Mouse (Mus musculus) adrenal gland (tissue): ENCODE measurements at regions not wholly inside any gene's neighbourhood (a gene's known extent, or its start where the extent isn't known, plus 50 kb on each side); places are given as distances from the start of the nearest gene placed in this dataset.

Experiments used
- intact Hi-C: fragments of 180-260 bp; cut with DNase I; formaldehyde crosslinking; loops from one replicate; pipeline ENCODE4 v1.15.1; 2025

DNA sequence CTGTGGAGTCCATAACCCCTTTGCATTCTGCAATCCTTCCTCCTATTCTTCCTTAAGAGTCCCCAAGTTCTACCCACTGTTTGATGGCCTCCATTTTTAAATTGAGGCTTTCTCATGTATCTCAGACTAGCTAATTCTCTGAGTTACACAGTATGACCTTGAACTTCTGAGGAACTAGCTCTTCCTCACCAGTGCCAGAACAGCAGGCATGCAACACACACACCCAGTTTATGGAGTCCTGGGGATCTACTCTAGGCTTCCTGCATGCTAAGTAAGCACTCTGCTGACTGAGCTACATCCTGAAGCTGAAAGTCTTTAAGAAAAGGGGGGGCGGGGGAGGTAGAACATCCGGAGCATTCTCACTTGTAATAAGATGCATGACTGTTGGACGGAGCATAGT is 159.2 kb upstream of the Klf6 start:
- intact Hi-C loops: no loop called here

DNA sequence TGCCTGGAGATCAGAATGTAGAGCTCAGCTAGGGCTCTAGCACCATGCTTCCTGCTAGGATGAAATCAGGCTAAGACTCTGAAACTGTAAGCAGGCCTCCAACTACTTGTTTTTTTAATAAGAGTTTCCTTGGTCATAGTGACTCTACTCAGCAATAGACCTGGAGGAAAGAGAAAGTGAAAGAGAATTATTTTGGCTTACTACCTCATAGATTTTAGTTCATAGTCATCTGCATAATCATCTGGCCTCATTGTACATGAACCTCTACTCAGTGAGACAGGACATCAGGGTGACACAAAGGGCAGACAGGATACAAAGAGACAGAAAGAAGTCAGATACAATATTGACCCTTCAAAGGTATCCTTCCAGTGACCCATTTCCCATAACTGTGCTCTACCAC is 156.3 kb upstream of the Klf6 start:
- intact Hi-C loops: no loop called here

DNA sequence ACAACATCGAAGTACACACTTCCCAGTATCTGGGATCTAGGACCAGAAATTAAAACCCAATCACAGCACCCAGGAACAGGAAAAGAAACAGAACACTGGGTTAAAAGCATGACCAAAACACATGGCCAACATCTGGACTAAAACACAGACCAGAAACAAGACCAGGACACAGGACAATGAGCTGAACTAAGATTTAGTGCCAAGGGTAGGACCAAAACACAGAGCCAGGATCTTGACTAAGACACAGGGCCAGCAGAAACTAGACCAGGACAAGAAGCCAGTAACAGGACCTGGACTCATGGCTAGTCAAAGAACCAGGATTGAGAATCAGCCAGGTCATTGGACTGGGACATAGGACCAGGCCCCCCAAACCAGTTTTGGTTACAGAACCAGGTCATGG is 149.6 kb upstream of the Klf6 start:
- intact Hi-C loops: loop anchor here (10.0 kb wide), 1 partner anchor 123 kb away; no protein-coding TSS in a partner anchor

DNA sequence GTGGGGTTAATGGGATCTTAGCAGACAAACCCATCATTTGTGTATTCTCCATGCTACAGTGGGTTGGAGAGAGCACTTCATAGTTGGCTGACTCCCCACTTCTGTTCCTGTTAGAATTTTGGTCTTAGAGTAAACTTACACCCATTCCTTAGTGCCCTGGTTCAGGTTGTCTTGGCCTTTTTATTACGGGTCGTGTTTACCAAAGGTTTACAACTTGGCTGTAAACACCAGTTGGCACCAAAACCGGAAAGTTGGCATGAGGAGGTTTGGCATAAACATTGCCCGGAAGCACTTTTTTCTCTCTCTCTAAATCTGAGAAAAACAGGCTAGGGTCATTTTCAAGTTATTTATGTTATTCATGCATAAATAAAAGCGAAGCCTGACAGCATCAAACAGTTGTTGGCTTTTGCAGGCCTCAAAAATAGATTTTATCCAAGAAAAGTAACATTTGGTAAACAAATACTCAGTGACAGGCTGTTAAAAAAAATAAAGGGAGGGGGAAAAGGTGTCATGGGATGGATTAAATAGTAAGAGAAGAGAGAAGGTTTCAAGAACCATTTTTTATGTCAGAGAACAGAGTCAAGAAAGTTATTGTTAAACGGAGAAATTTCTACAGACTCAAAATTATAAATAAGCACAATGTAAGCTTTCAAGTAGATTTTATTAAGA is 148.0 kb upstream of the Klf6 start:
- intact Hi-C loops: loop anchor here (10.0 kb wide), 1 partner anchor 121 kb away; no protein-coding TSS in a partner anchor

- intact Hi-C loops: loop anchor here (10.0 kb wide), 1 partner anchor 121 kb away; no protein-coding TSS in a partner anchor
Measured at GRCm38 (mm10) chr13:5714191-5714591, 147.1 kb upstream of the Klf6 start.

GRCm38 (mm10) chr13:5714793-5715192 is 146.5 kb upstream of the Klf6 start:
- intact Hi-C loops: loop anchor here (10.0 kb wide), 1 partner anchor 120 kb away; no protein-coding TSS in a partner anchor

- intact Hi-C loops: loop anchor here (10.0 kb wide), 1 partner anchor 118 kb away; no protein-coding TSS in a partner anchor
Measured at GRCm38 (mm10) chr13:5716749-5717148, 144.5 kb upstream of the Klf6 start.

DNA sequence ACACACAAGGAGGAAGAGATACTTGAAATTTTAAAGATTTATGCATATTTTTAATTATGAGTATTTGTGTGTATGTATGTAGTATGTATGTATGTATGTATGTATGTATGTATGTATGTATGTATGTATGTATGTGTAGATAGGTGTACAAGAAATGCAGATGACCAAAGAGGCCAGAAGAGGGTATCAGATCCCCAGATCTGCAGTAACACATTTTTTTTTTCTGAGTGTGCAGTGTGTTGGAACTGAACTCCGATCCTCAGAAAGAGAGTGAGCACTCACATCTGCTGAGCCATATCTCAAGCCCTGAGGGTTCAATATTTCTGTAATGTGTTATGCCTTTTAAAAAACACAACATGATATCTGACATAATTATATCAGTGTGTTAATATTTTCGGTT is 138.0 kb upstream of the Klf6 start:
- intact Hi-C loops: no loop called here

DNA sequence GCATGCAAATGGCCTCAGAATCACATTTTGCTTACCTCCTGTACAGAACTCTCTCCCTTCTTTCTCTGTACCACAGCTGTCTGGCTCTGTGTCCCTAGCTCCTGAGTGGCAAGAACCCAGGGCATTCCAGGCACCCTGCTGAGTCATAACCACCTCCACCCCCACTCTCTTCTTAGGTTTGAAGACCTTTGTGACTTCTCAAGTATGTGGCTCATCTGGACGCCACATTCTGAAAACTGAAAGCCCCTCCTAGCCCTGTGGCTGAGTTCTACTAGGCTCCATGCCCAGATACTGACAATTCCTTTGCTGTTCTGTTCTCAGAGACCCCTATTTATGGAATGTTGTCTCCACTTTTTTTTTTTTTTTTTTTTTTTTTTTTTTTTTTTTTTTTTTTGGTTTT is 136.9 kb upstream of the Klf6 start:
- intact Hi-C loops: no loop called here

DNA sequence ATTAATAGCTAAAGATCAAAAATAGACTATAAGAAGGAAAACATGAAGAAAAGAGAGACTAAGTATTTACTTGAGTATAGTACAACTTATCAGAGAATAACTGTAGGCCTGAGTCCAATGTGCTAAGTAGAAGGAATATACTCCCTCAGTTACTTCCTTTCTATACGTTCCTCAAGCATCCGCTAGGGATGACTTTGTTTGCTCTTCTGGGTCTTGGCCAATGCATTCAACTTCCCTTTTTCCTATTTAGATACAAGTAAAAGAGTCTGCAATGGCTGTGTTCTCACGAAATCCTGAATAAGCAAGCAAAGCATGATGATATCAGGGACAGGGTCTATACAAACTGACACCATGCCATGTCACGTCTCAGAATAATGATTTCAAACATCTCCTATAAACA is 135.3 kb upstream of the Klf6 start:
- intact Hi-C loops: no loop called here

- intact Hi-C loops: no loop called here
Measured at GRCm38 (mm10) chr13:5726446-5726845, 134.8 kb upstream of the Klf6 start.

- intact Hi-C loops: no loop called here
Measured at GRCm38 (mm10) chr13:5728172-5728571, 133.1 kb upstream of the Klf6 start.

DNA sequence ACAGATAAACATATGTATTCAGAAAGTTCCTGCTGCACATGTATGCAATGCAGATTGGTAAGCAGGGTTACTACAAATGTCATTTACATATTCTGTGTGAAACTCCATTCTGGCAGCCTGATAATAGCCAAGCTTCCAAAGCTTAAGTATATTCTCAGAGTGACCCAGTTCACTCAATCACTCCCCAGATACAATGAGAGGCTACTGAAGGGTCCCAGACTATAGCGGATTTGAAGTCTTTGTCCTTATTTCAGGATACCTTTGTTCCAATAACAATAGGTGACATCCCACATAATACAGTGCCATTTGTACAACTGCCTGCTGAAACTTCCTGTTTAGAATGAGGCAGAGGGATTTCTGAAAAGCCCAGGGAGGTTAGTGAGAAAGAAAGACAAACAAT is 132.5 kb upstream of the Klf6 start:
- intact Hi-C loops: no loop called here

DNA sequence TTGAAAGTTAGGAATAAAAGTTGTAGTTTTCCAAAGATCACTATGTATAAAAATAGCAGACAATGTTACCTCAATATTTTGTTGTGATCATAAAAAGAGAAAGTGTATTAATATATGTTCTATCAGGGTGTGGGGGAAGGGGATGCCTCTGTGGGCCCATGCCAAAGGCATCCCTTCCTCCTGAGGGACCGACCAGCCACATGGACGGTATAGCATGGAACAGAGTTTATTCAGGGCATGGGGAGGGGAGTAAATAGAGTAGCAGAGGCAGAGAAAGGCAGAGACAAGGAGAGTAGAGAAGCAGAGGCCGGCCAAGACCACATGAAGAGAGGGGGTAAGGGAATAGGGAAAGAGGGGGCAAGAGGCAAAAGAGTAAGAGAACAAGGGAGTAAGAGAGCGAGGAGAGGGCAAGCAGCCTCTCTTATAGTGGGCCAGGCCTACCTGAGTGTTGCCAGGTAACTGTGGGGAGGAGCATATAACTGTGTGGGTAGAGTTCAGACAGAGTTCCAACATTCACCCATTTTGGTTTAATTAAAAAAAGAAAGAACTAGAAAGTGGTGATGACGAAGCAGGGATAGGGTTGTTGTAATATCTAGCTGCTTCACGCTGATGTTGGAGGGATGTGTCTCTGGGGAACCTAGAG is 131.7 kb upstream of the Klf6 start:
- intact Hi-C loops: no loop called here

- intact Hi-C loops: no loop called here
Measured at GRCm38 (mm10) chr13:5732206-5732605, 129.1 kb upstream of the Klf6 start.

- intact Hi-C loops: no loop called here
Measured at GRCm38 (mm10) chr13:5735027-5735624, 126.2 kb upstream of the Klf6 start.

- intact Hi-C loops: no loop called here
Measured at GRCm38 (mm10) chr13:5736472-5736871, 124.8 kb upstream of the Klf6 start.

DNA sequence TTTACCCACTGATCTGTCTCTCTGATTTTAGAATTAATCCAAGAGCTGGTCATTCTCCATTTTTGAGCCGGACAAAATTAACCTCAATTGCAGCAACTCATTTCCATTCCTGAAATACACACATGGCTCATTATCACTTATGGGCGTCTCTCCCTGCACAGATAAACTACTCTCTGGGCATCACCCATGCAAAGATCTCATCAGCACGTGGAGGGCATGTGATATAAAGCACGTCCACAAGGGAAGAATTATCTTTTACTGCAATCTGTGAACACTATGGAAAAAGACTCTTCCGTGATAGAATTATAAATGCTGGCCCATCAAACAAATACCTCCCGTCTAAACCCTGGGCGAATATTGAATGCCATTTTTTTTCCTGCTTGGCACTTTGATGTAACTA is 124.1 kb upstream of the Klf6 start:
- intact Hi-C loops: no loop called here

- intact Hi-C loops: no loop called here
Measured at GRCm38 (mm10) chr13:5740805-5741204, 120.5 kb upstream of the Klf6 start.

DNA sequence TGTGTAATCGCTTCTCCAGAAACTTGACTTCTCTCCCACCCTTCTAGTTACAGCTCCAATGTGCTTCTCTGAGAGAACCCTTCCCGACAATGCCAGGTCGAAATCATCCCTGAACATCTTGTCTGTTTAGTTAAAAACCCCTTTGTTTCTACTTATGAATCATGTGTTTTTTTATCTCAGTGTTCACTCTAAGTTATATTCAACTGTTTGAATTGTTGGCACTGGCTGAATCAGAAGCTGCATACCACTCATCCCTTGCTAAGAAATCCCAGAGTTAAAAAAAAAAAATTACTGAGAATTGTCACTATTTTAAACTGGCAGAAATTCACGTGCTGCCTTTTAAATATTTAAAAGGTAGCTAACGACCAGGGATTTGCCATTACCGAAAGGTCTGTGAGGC is 116.3 kb upstream of the Klf6 start:
- intact Hi-C loops: no loop called here

DNA sequence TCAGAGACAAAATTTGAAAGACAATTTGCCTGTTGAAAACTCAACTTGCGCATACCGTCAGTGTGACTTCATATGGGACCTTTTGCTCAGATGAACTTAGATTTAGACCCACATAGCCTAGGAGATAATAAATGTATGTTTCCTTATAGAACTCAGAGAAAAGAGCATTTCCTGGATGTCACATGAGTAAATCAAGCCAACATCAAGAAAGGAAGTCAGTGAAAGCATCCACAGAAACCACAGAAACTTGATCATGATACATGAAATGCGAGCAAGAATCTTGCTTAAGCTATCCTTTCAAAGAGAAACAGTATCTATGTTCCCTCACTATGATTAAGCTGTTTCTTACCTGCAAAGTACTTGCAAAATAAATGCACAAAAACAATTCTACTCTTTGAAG is 104.1 kb upstream of the Klf6 start:
- intact Hi-C loops: no loop called here

DNA sequence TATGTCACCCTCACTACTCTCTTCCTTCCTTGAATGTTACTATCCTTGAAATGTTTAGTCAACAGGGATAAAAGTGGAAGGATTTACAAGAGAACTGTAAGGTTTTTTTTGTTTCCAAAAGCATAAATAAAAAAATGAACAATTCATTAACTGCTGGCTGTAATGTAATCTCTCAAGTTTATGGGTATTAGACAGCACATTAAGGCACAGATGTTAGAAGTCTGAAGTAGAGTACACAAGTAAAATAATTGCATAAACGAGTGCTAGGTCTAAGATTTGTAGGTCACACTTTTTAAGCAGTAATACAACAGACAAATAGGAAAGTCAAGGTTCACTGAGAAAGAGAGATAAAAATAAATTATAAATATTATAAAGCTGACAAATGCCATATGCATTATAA is 103.3 kb upstream of the Klf6 start:
- intact Hi-C loops: no loop called here

GRCm38 (mm10) chr13:5760030-5760429 is 101.3 kb upstream of the Klf6 start:
- intact Hi-C loops: no loop called here
